Mouse (Mus musculus): Measurements from ENCODE around the gene Zfp986.
"Not testable (repeated sequence)": the region's sequence is repeated elsewhere in the genome, so short reads cannot be mapped to it uniquely, and the experiment has no call there.

Gene Zfp986

DNA sequence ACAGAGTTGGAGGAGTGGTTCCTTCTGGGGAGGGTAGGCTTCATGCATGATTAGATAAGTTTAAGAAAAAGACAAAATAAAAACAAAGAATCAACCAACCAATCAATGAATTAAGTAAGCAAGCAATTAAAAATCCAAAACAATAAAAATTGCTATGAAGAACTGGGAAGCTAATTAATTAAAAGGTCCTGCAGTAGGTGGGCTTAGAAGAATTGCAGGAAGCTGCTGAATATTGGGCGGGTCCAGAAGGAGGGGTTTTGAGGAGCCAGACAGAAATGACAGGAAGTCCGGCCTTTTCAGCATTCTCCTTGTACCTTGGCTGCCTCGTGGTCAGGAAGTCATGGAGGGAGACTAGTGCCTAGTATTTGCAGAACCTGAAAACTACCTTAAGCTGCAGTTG is at the start of gene Zfp986:
TSS of gene Zfp986 (plus strand) at position 301 of the 400 bp plus-strand sequence.
- DNase-seq (ENCODE audit: low spot score in 2 of 2): not testable (repeated sequence)

DNA sequence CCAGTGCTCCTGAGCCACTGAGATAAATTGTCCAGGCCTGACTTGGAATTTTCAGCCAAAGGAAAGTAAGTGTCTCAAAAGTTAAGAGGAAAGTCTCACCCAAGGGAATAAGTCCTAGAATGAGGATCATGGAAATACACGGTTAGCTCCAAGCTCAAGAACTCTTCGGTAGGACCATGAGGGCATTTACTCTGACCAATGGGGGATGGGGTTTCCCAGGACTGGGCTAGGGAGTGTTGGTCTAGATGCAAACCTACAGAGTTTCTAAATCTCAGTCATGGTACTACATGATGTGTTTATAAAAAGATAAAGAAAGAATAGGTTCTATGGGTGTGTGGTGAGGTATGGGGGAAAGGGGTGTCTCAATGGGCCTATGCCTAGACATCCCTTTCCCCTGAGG is 48.6 kb upstream of the Zfp986 start:
- not testable (repeated sequence) for DNase-seq (ENCODE audit: low spot score in 2 of 2)

DNA sequence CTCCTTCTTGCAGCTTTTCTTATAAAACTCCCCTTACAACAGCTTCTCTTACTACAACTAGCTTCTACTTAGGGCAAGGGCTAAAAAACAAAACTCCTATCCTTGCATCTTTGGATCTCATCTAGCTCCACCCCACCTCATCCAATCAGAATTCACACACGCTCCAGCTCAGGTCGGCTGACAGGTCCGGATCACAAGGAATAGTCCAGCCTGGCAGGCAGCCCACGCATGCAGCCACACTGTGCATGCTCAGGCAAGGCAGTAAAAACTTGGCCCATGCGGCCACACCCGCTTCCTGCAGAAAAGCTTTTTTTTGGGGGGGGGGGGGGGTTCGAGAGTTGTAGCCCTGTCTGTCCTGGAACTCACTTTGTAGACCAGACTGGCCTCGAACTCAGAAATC is 43.0 kb upstream of the Zfp986 start:
- DNase-seq (ENCODE audit: low spot score in 2 of 2): not testable (repeated sequence)

DNA sequence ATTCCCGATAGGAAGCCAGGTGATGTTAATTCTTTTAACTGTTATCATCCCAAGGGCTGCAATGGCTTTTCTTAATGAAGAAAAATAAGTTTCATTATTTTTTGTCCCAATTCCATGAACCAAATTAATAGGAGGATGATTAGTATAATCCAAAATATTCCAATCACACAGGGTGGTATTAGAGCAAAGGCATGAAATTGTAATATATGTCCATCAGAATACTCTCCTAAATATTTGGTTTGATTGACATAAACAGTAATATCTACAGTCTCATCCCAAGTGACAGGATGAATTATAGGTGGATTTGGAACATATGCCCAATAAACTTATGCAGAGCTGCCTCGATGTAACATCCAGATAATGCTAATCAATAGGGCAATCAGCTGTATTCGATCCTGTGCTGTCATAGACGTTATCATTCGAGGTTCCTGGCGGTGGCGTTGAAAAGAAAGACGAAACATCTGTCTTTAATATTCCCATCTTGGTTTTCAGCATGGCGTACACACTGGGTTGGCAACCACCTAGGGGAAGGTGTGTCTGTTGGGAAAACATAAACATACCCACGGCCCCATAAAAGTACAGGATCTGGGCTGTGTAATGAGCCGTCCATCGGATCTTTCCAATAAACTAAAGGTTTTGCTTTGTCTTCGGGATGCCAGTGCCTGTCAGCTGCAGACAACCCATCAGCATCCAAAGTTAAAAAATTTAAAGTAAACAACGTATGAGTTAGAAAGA is 37.1 kb upstream of the Zfp986 start:
- not testable (repeated sequence) for DNase-seq (ENCODE audit: low spot score in 2 of 2)

DNA sequence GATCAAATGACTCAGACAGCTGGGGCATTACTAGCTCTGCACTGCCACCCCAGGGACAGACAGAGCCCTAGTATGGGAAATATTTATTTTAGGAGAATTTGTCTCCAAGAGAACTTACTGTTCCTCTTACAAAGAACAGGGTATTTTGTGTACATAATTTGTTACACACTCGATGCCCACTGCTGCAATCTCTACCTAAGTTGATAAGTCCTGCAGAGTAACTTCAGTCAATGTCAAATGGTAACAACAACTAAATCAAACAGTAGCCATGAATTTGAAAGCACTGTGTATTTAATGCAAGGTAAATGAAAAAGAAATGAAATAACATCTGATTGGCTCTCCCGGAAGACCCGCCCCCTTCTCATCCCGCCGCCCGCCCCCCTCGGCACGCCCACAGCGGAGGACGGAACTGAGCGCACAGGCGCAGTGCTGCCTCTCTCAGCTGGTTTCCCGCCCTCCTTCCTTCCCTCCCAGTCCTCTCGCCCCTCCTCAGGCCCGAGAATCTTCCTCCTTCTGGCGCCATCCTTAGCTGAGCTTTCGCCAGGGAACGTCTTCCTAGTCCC is 32.2 kb upstream of the Zfp986 start:
- DNase-seq (ENCODE audit: low spot score in 2 of 2): not testable (repeated sequence)

DNA sequence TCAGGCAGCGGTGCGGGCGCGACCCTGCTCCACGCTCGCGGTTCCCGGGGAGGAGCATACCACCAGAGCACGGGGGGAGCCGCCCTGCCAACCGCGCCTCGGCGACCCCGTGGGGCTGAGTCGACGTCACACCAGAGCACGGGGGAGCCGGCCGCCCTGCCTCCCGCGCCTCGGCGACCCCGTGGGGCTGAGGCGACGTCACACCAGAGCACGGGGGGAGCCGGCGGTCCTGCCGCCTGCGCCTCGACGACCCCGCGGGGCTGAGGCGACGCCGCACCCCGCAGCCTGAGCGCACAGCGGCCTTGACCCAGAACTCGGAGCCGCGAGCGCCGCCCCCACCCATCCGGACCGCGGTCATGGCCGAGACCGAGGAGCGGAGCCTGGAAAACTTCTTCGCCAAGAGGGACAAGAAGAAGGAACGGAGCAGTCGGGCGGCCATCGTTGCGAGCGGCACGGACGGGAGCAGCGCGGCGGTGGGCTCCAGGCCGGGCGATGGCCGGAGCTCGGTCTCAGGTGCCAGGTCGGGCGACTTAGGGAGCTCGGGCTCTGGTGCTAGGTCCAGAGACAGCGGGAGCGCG is 31.6 kb upstream of the Zfp986 start:
- DNase-seq (ENCODE audit: low spot score in 2 of 2): not testable (repeated sequence)

DNA sequence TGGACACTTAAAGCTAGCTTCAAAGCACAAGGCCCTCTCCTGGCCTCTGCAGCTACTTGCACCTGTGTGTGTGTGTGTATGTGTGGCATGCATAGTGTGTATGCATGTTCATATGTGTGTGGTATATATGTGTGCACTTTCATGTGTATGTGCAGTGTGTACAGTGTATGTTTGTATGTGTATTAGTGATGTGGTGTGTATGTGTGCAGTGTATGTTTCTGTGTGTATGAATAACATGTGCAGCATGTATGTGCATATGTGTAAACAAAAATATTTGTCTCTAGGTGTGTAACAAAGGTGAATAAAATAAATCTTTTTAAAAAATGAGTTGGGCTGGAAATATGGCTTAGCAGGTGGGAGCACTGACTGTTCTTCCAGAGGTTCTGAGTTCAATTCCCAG is 21.8 kb upstream of the Zfp986 start:
- DNase-seq (ENCODE audit: low spot score in 2 of 2): not testable (repeated sequence)

DNA sequence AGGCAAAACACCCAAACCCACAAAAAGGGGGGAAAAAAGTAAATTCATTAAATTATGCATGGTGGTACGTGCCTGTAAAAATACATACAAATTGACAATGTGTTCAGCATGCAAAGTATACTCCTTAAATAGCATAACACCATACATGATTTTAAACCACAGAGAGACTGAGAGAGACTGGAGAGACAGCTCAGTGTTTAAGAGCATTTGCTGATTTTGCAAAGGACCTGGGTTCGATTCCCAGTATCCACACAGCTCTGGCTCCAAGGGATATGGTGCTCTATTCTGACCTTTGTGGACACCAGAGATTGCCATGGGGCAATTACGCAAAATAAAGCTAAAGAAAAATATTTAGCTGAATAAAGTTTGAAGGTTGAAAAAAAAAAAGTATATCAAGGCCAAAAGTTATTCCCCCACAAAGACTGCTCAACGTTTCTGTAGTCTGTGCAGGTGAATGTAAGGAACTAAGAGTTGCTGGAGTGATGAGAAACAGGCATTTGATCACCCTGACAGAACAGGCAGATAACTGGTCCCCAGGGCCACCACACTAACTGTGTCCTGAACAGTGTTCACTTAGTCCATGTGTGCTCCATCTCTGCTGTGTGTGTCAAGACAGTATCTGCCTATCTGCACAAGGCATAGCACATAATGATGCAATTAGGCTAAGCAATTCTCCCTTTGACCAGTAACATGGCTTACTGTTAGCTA is 20.3 kb upstream of the Zfp986 start:
- not testable (repeated sequence) for DNase-seq (ENCODE audit: low spot score in 2 of 2)

DNA sequence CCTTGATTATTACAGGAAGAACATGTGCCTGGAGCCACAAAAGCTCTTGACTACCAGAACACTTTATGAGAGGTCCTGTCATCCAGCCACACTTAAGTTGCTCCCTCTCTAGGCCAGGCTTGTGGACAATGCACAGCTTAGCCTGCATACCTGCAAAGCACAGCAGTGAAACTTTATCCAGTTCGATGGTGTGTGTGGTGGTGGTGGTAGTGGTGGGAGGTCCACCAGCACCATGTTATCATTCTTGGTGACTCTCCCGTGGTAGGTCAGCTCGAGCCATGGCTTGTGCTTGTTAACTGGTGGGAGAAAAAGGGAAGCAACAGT is 19.7 kb upstream of the Zfp986 start:
- not testable (repeated sequence) for DNase-seq (ENCODE audit: low spot score in 2 of 2)

DNA sequence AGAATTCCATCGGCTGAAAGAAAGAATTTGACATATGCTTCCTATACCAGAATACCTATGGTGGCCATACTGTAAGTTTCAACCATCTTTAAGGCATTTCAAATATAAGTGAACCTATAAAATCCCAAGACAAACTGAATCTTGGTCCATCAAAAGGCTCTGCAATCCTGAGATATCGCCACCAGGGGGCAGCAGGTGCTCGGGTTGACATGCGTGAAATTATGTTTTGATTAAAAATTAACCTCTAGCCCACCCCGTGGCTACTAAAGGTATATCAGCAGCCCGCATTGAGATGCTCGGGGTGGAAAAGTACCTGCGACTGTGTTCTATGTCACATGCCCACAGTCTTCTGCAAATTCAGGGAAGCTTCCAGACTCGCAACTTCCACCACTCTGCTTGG is 17.2 kb upstream of the Zfp986 start:
- DNase-seq (ENCODE audit: low spot score in 2 of 2): not testable (repeated sequence)

DNA sequence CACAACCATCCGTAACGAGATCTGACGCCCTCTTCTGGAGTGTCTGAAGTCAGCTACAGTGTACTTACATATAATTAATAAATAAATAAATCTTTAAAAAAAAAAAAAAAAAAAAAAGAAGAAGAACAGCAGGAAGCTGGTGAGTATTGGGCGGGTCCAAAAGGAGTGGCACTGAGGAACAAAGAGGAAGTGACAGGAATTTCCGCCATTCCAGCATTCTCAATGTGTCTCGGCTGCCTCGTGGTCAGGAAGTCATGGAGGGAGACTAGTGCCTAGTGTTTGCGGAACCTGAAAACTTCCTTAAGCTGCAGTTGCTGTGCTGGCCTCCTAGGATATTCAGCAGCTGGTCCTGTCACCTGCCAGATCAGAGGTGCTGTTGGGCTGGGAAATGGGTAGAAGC is 4.7 kb upstream of the Zfp986 start:
- not testable (repeated sequence) for DNase-seq (ENCODE audit: low spot score in 2 of 2)
